Mouse (Mus musculus) thymus, adult 2 months (tissue): Measurements from ENCODE around the gene Taf6.

Experiments
- CTCF ChIP-seq: fragments of 200-500 bp; IDR thresholded peaks from 2 replicates; pipeline ENCODE4 v1.5.1; 2012; ENCODE audit warnings: mild to moderate bottlenecking, control low read depth, low read length, moderate library complexity, borderline replicate concordance; ENCODE audit not compliant: control insufficient read depth, poor library complexity, insufficient read depth; ENCODE audit errors: extremely low read depth
- POLR2A ChIP-seq: fragments of 200-500 bp; IDR thresholded peaks from 2 replicates; pipeline ENCODE4 v1.6.1; 2012; ENCODE audit warnings: mild to moderate bottlenecking, low read length, control low read depth, moderate library complexity; ENCODE audit not compliant: control insufficient read depth, poor library complexity, insufficient read depth; ENCODE audit errors: extremely low read depth

- TF ChIP-seq CTCF (no peak), POLR2A (no peak)
Measured at GRCm38 (mm10) chr5:138207253-138207652, 20.0 kb upstream of the Taf6 start.
